Mouse (Mus musculus) B cell, adult 2 months (primary cell): ENCODE data around the gene Gm17545.

Experiments
- DNase-seq, 2 experiments: peaks; one replicate each; pipeline ENCODE4 v3.0.0; 2022

Gm17545 gene

GRCm38 (mm10) chr9:22447213-22447612 lies 6.9 kb upstream of the Gm17545 start:
- no peak for DNase-seq

DNA sequence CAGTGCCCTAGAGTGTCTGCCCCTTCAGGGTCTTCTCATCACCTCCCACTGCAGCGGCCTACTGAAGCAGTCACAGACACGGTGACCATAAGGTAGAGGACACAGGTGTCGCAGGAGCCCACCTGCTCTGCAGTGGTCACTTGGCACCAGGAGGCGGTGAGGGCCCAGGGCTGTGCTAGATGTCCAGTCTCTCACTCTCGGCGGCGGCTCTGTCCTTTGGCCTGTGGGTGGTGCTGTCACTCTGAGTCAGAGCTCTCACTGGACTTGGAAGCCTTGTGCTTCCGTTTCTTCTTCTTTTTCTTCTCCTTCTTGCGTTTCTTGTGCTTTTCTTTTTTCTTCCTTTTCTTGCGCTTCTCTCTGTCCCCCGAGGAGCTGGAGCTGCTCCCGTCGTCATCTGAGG lies 5.7 kb upstream of the Gm17545 start:
- no peak for DNase-seq

DNA sequence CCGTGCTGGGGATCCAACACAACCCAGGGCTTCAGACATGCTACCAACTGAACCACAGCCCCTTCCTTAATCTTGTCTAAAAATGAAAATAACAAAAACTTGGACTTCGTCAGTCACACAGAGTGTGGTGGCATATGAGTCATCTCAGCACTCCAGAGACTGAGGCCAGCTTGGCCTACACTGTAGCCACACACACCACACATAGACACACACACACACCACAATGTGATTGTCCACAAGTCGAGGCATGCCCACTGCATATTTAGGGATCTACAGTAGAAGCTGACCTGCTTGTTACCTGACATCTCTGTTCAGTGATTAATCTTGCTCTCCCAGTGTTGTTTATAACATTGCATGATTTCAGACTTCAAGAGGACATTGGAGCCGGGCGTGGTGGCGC lies 4.9 kb upstream of the Gm17545 start:
- DNase-seq: no peak

- DNase-seq: no peak
These were observed 1.4 kb upstream of the Gm17545 start for GRCm38 (mm10) chr9:22452697-22453096.

GRCm38 (mm10) chr9:22453501-22453924 lies 577 bp upstream of the Gm17545 start:
- DNase-seq: no peak

DNA sequence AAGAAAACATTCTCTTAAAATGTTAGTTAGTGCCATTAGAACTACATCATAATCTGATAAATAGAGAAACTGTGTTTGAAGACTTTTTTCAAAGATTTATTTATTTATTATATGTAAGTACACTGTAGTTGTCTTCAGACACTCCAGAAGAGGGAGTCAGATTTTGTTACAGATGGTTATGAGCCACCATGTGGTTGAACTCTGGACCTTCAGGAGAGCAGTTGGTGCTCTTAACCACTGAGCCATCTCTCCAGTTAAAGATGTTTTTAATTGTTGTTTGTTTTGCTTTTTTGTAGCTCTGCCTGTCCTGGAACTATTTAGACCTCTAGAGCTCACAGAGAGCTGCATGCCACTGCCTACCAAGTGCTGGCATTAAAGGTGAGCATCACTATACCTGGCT lies 951 bp downstream of the Gm17545 start:
- DNase-seq: no peak

DNA sequence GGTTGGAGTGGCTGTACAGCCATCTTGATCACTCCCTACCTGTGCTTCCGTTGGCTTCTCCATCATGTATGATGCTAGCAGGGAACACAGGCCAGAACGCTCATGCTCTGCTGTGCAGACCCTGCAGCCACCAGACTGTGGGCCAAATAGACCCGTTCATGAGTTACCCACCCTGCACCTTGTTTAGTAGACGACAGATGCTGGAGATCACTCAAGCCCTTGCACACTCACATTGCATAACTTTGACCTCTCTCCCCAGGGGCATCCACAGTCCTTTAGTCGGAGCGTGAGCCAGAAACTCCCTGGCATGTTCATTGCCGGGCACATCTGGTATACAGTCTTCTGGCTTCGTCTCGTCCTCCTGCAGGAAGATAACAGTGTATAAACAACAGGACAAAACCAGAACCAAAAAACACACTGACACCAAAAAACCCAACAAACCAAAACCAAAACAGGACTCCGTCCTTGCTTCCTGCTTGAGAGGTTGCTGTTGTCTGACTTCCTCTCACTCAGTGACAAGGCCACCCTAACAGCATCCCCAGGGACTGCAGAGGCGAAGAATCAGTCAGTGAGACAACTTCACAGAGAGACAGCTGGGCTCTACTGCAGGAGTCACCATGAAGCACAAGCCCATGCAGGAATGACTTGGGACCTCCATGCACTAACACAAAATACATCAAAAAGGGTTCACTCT lies 3.2 kb downstream of the Gm17545 start:
- DNase-seq: peak; percentile 70 to 75

- no peak for DNase-seq
These were observed 7.9 kb downstream of the Gm17545 start for GRCm38 (mm10) chr9:22461946-22462345.

GRCm38 (mm10) chr9:22466212-22466611 lies 12.1 kb downstream of the Gm17545 start:
- no peak for DNase-seq

DNA sequence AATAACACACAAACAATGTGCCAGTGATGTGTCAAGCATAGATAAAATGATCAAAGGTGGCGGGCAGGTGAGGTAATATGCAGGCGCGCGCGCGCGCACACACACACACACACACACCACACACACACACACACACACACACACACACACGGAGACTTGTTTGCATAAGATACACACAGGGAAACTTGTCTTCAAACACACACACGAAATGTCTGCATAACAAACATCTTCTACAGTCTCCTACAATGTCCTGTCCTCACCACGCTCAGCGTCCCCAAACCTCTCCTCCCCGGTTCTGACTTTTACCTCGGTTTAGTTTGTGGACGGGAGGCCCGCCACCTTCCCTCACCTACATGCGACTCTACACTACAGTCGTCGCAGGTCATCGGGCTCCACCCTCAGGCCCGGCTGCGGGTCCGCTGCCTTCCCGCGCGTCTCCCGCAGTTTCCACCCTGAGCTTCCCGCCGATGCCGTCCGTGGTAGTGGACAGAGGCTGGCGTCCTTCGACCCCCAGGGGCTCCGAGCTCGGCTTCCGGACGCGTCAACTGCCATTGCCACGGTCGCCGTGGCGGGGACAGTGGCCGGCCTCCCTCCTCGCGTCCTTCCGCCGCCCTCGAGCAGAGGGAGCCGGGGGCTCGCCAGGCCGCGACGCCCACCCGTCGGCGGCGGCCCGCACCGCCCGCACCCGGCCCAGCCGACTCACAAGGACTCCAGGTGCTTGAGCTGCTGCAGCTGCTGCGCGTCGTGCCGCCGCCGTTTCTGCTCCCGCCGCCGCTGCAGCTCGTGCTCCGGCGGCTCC lies 13.5 kb downstream of the Gm17545 start:
- DNase-seq: peak; percentile 58 to 72

- peak; percentile 70 to 74 for DNase-seq
These were observed 14.2 kb downstream of the Gm17545 start for GRCm38 (mm10) chr9:22468170-22468898.

DNA sequence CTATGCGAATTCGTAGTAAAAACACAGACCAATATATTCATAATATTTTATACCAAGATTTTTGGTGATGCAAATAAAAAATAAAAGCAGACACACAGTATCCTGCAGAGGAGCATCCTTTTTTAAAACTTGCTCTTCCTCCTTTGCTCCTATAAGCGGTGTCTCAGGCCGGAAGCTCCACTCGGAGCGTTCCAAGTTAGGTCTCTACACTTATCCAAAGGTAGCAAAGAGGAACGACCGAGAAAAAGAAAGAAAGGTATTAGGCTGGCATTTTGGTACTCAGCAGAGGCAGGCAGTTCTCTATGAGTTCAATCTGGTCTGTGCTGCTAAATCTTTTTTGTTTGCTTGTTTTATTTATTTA lies 14.8 kb downstream of the Gm17545 start:
- DNase-seq: no peak

GRCm38 (mm10) chr9:22469643-22470042 lies 15.6 kb downstream of the Gm17545 start, which contains the start of gene Rp9:
Gene Rp9, minus strand, starts transcription at chr9:22469743.
- DNase-seq: no peak

DNA sequence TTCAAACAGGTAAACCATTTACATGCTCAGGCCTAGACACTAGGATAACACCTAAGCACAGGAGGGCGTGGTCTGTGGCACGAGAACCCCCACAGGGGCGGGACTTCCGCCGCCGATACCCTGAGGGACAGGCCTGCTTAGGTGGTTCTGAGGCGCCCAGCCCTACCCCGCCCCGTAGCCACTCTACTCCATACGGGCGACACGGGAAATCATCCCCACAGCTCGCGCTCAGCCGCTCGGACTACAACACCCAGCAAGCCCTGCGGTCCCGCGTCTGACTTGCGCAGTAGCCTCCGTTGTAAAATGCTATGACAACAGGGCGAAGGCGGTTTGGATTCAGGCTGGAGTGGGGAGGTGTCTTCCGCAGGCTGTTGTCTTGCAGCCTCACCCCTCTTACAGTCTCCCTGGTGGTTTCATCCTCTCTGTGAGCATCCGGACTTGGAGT lies 21.4 kb downstream of the Gm17545 start, which contains the start of gene Bbs9:
Gene Bbs9 (plus strand): TSS at position 292 of the 445 bp plus-strand sequence.
- peak; percentile 94 to 96 for DNase-seq

- peak; percentile 4 to 7 for DNase-seq
These were observed 22.2 kb downstream of the Gm17545 start for GRCm38 (mm10) chr9:22476265-22476664.

DNA sequence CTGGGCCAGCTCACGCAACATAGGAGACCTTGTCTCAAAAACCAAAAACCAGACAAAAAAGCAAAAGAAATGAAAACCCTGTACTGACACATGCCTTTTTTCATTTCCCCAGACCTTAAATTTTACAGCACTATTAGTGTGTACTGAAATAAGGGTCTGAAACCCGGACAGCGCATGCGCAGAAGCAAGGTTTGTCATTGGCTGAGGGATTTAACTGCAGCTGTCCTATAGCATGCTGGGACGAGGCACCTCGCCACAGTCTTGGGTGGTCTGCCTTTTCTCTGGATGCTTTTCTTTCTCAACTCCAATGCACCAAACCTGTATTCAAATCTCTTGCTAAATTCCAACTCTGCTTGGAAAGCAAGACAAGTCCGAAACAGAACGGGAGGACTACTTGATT lies 24.9 kb downstream of the Gm17545 start:
- DNase-seq: no peak

DNA sequence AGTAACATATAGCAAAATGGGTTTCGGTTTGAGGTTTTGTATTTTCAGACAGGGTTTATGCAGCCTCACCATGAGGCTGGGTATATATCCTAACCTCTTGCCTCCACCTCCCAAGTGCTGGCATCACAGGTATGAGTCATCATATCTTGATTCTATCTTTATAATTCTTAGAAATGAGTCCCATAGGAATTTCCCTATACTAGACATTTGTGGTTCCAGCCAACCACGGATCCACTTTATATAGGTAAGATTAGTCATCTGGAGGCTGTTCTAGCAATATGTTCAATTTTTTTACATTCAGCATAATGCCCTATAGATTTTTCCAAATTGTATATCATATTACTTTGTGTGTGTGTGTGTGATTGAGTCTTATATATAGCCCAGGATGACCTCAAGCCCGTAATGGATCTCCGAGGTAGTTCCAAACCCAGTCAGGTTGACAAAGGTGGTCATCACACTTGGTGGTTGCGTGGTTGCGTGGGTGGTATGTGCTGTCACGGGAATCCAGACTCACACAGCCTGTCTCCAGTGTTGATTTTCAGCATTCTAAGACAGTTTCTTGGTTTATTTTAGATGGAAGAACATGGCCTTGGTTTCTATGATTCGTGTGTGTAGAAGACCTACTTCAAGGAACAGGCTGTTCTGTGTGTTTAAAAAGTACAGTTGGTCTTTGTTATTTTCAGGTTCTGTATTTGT lies 29.9 kb downstream of the Gm17545 start:
- DNase-seq: no peak

DNA sequence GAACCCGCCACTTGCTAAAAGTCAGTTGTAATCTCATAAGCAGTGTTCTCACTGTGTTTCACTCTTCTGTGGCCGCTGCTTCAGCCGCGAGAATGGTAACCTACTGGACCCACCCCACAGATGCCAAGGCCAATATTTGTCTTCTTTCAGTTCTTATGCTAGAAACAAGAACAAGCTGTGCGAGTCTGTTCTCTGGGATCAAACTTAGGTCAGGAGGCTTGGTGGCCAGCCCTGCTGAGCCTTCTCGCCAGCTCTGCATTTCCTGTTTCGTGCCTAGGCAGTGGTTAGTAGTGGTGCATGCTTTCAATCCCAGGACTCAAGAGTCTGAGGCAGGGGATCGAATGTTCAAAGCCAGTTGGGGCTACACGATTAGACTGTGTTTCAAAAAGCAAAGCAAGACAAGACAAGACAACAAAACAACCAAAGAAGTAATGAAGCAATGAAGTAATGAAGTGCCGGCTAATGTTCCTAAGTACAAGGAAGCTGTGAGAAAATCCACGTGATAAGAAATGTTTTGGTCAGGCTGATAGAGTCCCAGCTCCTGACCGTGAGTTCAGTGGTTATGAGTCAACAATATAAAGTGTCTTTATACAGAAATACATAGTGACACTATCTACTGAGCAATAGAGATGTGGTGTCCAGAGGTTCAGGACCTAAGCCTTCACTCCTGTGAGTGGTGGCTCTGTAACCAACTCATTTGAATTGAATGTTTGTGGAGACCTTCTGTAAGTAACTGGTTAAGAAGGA lies 30.6 kb downstream of the Gm17545 start:
- DNase-seq: no peak

GRCm38 (mm10) chr9:22486211-22486610 lies 32.1 kb downstream of the Gm17545 start:
- no peak for DNase-seq

DNA sequence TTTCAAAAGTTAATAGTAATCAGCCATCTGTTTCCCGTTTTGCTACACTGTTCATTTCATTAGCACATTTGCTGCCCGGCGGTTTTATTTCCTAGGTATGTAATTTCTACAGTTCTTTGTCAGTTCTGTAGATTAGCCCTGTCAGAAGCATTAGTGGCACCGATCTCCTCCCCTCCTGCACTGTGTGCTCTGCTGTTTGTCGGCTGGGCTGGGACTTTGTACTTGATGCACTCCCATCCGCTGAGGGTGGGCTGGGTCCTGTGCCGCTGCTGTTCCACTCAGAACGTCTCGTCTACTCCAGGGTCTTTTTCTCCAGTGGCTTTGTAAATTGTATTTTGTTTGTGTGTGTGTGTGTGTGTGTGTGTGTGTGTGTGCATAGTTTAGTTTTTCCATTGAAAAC lies 34.9 kb downstream of the Gm17545 start:
- no peak for DNase-seq

GRCm38 (mm10) chr9:22494203-22494807 lies 40.2 kb downstream of the Gm17545 start:
- DNase-seq: no peak

DNA sequence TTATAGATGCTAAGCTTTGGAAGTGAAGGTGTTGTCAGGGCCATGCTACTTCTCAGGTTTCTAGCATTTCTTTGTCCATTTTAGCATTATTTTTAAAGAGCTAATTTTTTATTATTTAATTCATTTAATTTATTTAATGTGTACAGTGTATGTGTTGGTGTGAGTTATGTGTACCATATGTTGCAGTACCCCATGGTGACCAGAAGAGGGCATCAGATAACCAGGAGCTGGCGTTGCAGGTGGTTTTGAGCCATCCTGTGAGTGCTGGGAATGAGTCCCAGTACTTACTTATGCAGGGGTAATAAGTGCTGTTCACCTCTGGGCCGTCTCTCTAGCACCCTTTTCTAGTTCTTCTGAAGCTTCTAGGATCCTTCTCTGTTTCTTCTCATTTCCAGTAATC lies 41.0 kb downstream of the Gm17545 start:
- no peak for DNase-seq
